ENCODE assay signal across 30 mouse cellular contexts in genomic region chr8:15821579-15822191, GRCm38 (mm10).
DNase-seq lines count a peak whose midpoint lies in the region; ATAC-seq and TF ChIP-seq lines count a peak whose summit lies in the region.
"Had no signal": no experiment of that assay in that cellular context is flagged by ENCODE, and none has a peak within 500 bp of the region (broad histone marks: within the 10 kb centered on the region; RNA-seq: fewer than 3 reads in every experiment).

No protein-coding gene starts in this region.

- H3K27ac ChIP-seq in forebrain, embryonic 14.5 days (ENCODE audit: low read depth, low read length) = no peak overlapping the region
- no peak overlapping the region for H3K27ac ChIP-seq in forebrain, embryonic 15.5 days (replicated peaks)
- H3K27ac ChIP-seq in forebrain, embryonic 16.5 days (ENCODE audit: low read length) = no peak overlapping the region
- no peak overlapping the region for H3K27ac ChIP-seq in midbrain, embryonic 12.5 days (replicated peaks)
- no peak overlapping the region for H3K27ac ChIP-seq in midbrain, postnatal 0 days (ENCODE audit: low read depth, low read length)
- H3K27ac ChIP-seq in hindbrain, embryonic 12.5 days = no peak overlapping the region
- H3K27ac ChIP-seq: heart, embryonic 10.5 days; heart, embryonic 15.5 days; hindbrain, embryonic 14.5 days; liver, embryonic 14.5 days; macrophage; neural tube, embryonic 12.5 days had no signal

- ATAC-seq in forebrain, embryonic 14.5 days = peak; percentile 55; the same call in 1 of the 2 replicates
- no peak for ATAC-seq in forebrain, embryonic 15.5 days (replicated peaks)
- peak; percentile 38; the same call in 1 of the 2 replicates for ATAC-seq in forebrain, embryonic 16.5 days
- peak; percentile 65; the same call in 1 of the 2 replicates for ATAC-seq in midbrain, embryonic 12.5 days (ENCODE audit: low FRiP score, low read depth)
- ATAC-seq in midbrain, postnatal 0 days (ENCODE audit: low FRiP score) = no peak
- no peak for ATAC-seq in hindbrain, embryonic 12.5 days (ENCODE audit: low FRiP score)
- ATAC-seq: inflammation-experienced regulatory T-cells, adult 6 months; Patski had no signal

- DNase-seq in forebrain, embryonic 14.5 days (ENCODE audit: low spot score) = peak; percentile 22
- no peak for DNase-seq in midbrain, postnatal 0 days (ENCODE audit: low spot score)
- DNase-seq in embryo, embryonic 9.5 days (ENCODE audit: extremely low spot score) = no peak
- DNase-seq: adrenal gland, postnatal 14 days; cerebellum, adult 11-12 months; cerebellum, adult 9-11 months; gastrocnemius, postnatal 25 days; heart, adult 11 months; kidney, adult 2 months; layer of hippocampus, adult 9-11 months; liver; lung, adult 2 months; lung, postnatal 10 days; right cerebral cortex, adult 18-20 months; spleen, adult 18-20 months; thymus, adult 2 months; thymus, postnatal 36 days had no signal

- no peak overlapping the region for H3K9ac ChIP-seq in forebrain, embryonic 14.5 days (ENCODE audit: low read length)
- H3K9ac ChIP-seq in forebrain, embryonic 15.5 days (replicated peaks) = no peak overlapping the region
- H3K9ac ChIP-seq in forebrain, embryonic 16.5 days (replicated peaks; ENCODE audit: low read depth, low read length) = no peak overlapping the region
- no peak overlapping the region for H3K9ac ChIP-seq in midbrain, embryonic 12.5 days (replicated peaks)
- no peak overlapping the region for H3K9ac ChIP-seq in midbrain, postnatal 0 days (replicated peaks; ENCODE audit: low read length, poor library complexity, severe bottlenecking)
- H3K9ac ChIP-seq in hindbrain, embryonic 12.5 days = no peak overlapping the region
- H3K9ac ChIP-seq: heart, embryonic 15.5 days; hindbrain, embryonic 14.5 days; liver, embryonic 14.5 days; neural tube, embryonic 12.5 days had no signal

- TF ChIP-seq CTCF in midbrain, postnatal 0 days (IDR thresholded peaks at IDR 0.05) = peak; percentile 56; the same call in 1 of the 2 replicates

- H3K4me3 ChIP-seq in forebrain, embryonic 14.5 days (ENCODE audit: low read depth, low read length) = no peak overlapping the region
- no peak overlapping the region for H3K4me3 ChIP-seq in forebrain, embryonic 15.5 days
- no peak overlapping the region for H3K4me3 ChIP-seq in forebrain, embryonic 16.5 days (replicated peaks; ENCODE audit: low read length)
- H3K4me3 ChIP-seq in midbrain, embryonic 12.5 days = no peak overlapping the region
- H3K4me3 ChIP-seq in midbrain, postnatal 0 days (ENCODE audit: low read depth, low read length) = no peak overlapping the region
- no peak overlapping the region for H3K4me3 ChIP-seq in hindbrain, embryonic 12.5 days
- H3K4me3 ChIP-seq: erythroblast, embryonic 14.5 days; heart, embryonic 10.5 days; heart, embryonic 15.5 days; neural tube, embryonic 12.5 days had no signal

- no peaks in the 10 kb centered on the region for H3K27me3 ChIP-seq in forebrain, embryonic 14.5 days (replicated peaks; ENCODE audit: control insufficient read depth, insufficient read depth, low read length)
- H3K27me3 ChIP-seq in forebrain, embryonic 15.5 days = no peaks in the 10 kb centered on the region
- no peaks in the 10 kb centered on the region for H3K27me3 ChIP-seq in forebrain, embryonic 16.5 days (replicated peaks; ENCODE audit: control insufficient read depth, insufficient read depth, low read length)
- H3K27me3 ChIP-seq in midbrain, embryonic 12.5 days = no peaks in the 10 kb centered on the region
- H3K27me3 ChIP-seq in midbrain, postnatal 0 days (ENCODE audit: insufficient read depth, low read length) = no peaks in the 10 kb centered on the region
- no peaks in the 10 kb centered on the region for H3K27me3 ChIP-seq in hindbrain, embryonic 12.5 days
- H3K27me3 ChIP-seq: heart, embryonic 15.5 days; neural tube, embryonic 12.5 days had no signal

- H3K4me2 ChIP-seq in forebrain, embryonic 14.5 days (ENCODE audit: low read length) = no peak overlapping the region
- H3K4me2 ChIP-seq in forebrain, embryonic 15.5 days (replicated peaks) = no peak overlapping the region
- no peak overlapping the region for H3K4me2 ChIP-seq in forebrain, embryonic 16.5 days (ENCODE audit: low read length)
- no peak overlapping the region for H3K4me2 ChIP-seq in midbrain, embryonic 12.5 days (replicated peaks)
- no peak overlapping the region for H3K4me2 ChIP-seq in midbrain, postnatal 0 days (ENCODE audit: low read depth, low read length, poor library complexity, severe bottlenecking)
- no peak overlapping the region for H3K4me2 ChIP-seq in hindbrain, embryonic 12.5 days (replicated peaks)
- H3K4me2 ChIP-seq: heart, embryonic 15.5 days; hindbrain, embryonic 14.5 days; neural tube, embryonic 12.5 days had no signal

- 30% methylated on average over 5 of the region's 5 CpGs for WGBS in forebrain, embryonic 14.5 days
- 37% methylated on average over 5 of the region's 5 CpGs for WGBS in forebrain, embryonic 15.5 days
- 36% methylated on average over 5 of the region's 5 CpGs for WGBS in forebrain, embryonic 16.5 days
- WGBS in midbrain, embryonic 12.5 days = 6% methylated on average over 5 of the region's 5 CpGs
- 9% methylated on average over 5 of the region's 5 CpGs for WGBS in midbrain, postnatal 0 days
- WGBS in hindbrain, embryonic 12.5 days = 34% methylated on average over 5 of the region's 5 CpGs

- no peaks in the 10 kb centered on the region for H3K36me3 ChIP-seq in forebrain, embryonic 14.5 days (ENCODE audit: control insufficient read depth, insufficient read depth, low read length)
- no peaks in the 10 kb centered on the region for H3K36me3 ChIP-seq in forebrain, embryonic 15.5 days
- no peaks in the 10 kb centered on the region for H3K36me3 ChIP-seq in forebrain, embryonic 16.5 days (ENCODE audit: control insufficient read depth, insufficient read depth)
- H3K36me3 ChIP-seq in midbrain, embryonic 12.5 days = no peaks in the 10 kb centered on the region
- no peaks in the 10 kb centered on the region for H3K36me3 ChIP-seq in midbrain, postnatal 0 days (ENCODE audit: insufficient read depth, low read length)
- no peaks in the 10 kb centered on the region for H3K36me3 ChIP-seq in hindbrain, embryonic 12.5 days
- H3K36me3 ChIP-seq: heart, embryonic 10.5 days; heart, embryonic 15.5 days; neural tube, embryonic 12.5 days had no signal

- no peaks in the 10 kb centered on the region for H3K9me3 ChIP-seq in forebrain, embryonic 14.5 days (replicated peaks; ENCODE audit: control insufficient read depth, low read length)
- H3K9me3 ChIP-seq in forebrain, embryonic 15.5 days = no peaks in the 10 kb centered on the region
- no peaks in the 10 kb centered on the region for H3K9me3 ChIP-seq in forebrain, embryonic 16.5 days (ENCODE audit: control insufficient read depth, low read length)
- no peaks in the 10 kb centered on the region for H3K9me3 ChIP-seq in midbrain, embryonic 12.5 days
- H3K9me3 ChIP-seq in midbrain, postnatal 0 days (ENCODE audit: low read length) = no peaks in the 10 kb centered on the region
- no peaks in the 10 kb centered on the region for H3K9me3 ChIP-seq in hindbrain, embryonic 12.5 days (replicated peaks)
- H3K9me3 ChIP-seq: heart, embryonic 10.5 days; heart, embryonic 15.5 days; neural tube, embryonic 12.5 days had no signal

- no peaks in the 10 kb centered on the region for H3K4me1 ChIP-seq in forebrain, embryonic 14.5 days (ENCODE audit: control insufficient read depth, insufficient read depth, low read length)
- H3K4me1 ChIP-seq in forebrain, embryonic 15.5 days = no peaks in the 10 kb centered on the region
- no peaks in the 10 kb centered on the region; the same call in 1 of the 2 replicates for H3K4me1 ChIP-seq in forebrain, embryonic 16.5 days (replicated peaks; ENCODE audit: control insufficient read depth, insufficient read depth, low read length)
- peaks cover 7% of the 10 kb centered on the region; the same call in 1 of the 2 replicates for H3K4me1 ChIP-seq in midbrain, embryonic 12.5 days
- H3K4me1 ChIP-seq in midbrain, postnatal 0 days (ENCODE audit: insufficient read depth, low read length) = no peaks in the 10 kb centered on the region
- H3K4me1 ChIP-seq in hindbrain, embryonic 12.5 days = no peaks in the 10 kb centered on the region
- H3K4me1 ChIP-seq: heart, embryonic 10.5 days; heart, embryonic 15.5 days; neural tube, embryonic 12.5 days had no signal

Comparison
In these comparisons a context has a peak if more than half of its experiments do, and no peak if none do; other contexts are left out.
1. ATAC-seq: peak in forebrain, embryonic 14.5 days (single experiment), forebrain, embryonic 16.5 days (single experiment) and midbrain, embryonic 12.5 days (single experiment); none in forebrain, embryonic 15.5 days (single experiment), midbrain, postnatal 0 days (single experiment) and hindbrain, embryonic 12.5 days (single experiment).